Mouse (Mus musculus) forebrain, embryonic 11.5 days (tissue): ENCODE measurements around the gene Prdm11. TPM values are rescaled to one million over a fixed set of nuclear protein-coding genes. Genes with fewer than 3 reads are reported as not detected.
A peak's percentile ranks its signal among the peaks of the same experiment; 100 is the strongest.

Experiments
- ATAC-seq: fragments of 200-750 bp; cut with Nextera tagmentation; replicated peaks from 2 replicates; pipeline ENCODE4 v1.8.0; 2017; ENCODE audit warnings: moderate TSS enrichment; ENCODE audit not compliant: low FRiP score
- DNase-seq: peaks from one replicate; pipeline ENCODE4 v3.0.0-alpha.2; 2017; ENCODE audit warnings: low spot score
- H3K27ac ChIP-seq: fragments of 300-500 bp; sonication (generic); 2 replicates; pipeline ENCODE4 v1.5.1; 2014; ENCODE audit warnings: low read depth, low read length
- H3K27me3 ChIP-seq: fragments of 300-500 bp; sonication (generic); 2 replicates; pipeline ENCODE4 v1.6.1; 2014; ENCODE audit warnings: mild to moderate bottlenecking, low read length, mixed read lengths; ENCODE audit not compliant: control insufficient read depth, insufficient read depth
- H3K36me3 ChIP-seq: fragments of 300-500 bp; sonication (generic); 2 replicates; pipeline ENCODE4 v1.6.1; 2014; ENCODE audit warnings: mild to moderate bottlenecking, low read length, moderate library complexity, mixed read lengths; ENCODE audit not compliant: control insufficient read depth, insufficient read depth
- H3K4me1 ChIP-seq: fragments of 300-500 bp; sonication (generic); replicated peaks from 2 replicates; pipeline ENCODE4 v1.6.1; 2014; ENCODE audit warnings: low read length, mixed read lengths; ENCODE audit not compliant: control insufficient read depth, insufficient read depth
- H3K4me2 ChIP-seq: fragments of 300-500 bp; sonication (generic); 2 replicates; pipeline ENCODE4 v1.6.1; 2014; ENCODE audit warnings: low read depth, mild to moderate bottlenecking, low read length, moderate library complexity, mixed read lengths; ENCODE audit not compliant: severe bottlenecking
- H3K4me3 ChIP-seq: fragments of 300-500 bp; sonication (generic); 2 replicates; pipeline ENCODE4 v1.5.1; 2014; ENCODE audit warnings: low read depth, low read length
- H3K9ac ChIP-seq: fragments of 300-500 bp; sonication (generic); 2 replicates; pipeline ENCODE4 v1.6.1; 2014; ENCODE audit warnings: low read length
- H3K9me3 ChIP-seq: fragments of 300-500 bp; sonication (generic); 2 replicates; pipeline ENCODE4 v1.6.1; 2016; ENCODE audit warnings: low read length, mixed read lengths; ENCODE audit not compliant: control insufficient read depth
- WGBS: fragments of 180-500 bp; shearing (Covaris S2); extraction: QIAGEN DNeasy Blood & Tissue Kit; methylation state at CpG from one replicate; pipeline ENCODE4 v1.1.7; 2014; 5-methylcytosine and 5-hydroxymethylcytosine counted together
- polyA plus RNA-seq: library from polyadenylated mRNA; unstranded; fragments of >200 nt; fragmentation: Nextera tagmentation; extraction: Ambion mirVana; gene quantifications from 2 replicates; pipeline ENCODE4 v1.2.1, GENCODE M21; 2014

Gene Prdm11
- polyA plus RNA-seq, 1 experiment from 2014 or later, result 1.8 TPM

- 83% methylated on average over 7 of the region's 7 CpGs for WGBS
- Histone ChIP-seq H3K4me1 (peaks cover 15% of the 10 kb centered on the region), H3K27ac (no peak overlapping the region), H3K9me3 (no peaks in the 10 kb centered on the region), H3K36me3 (no peaks in the 10 kb centered on the region), H3K9ac (no peak overlapping the region), H3K27me3 (no peaks in the 10 kb centered on the region), H3K4me3 (no peak overlapping the region), H3K4me2 (no peak overlapping the region)
- ATAC-seq (no peak), DNase-seq (no peak)
These were observed 5.1 kb downstream of the Prdm11 start for GRCm38 (mm10) chr2:93040841-93041240.

- Histone ChIP-seq H3K9me3 (no peaks in the 10 kb centered on the region), H3K27me3 (no peaks in the 10 kb centered on the region), H3K4me2 (no peak overlapping the region), H3K4me1 (peaks cover 14% of the 10 kb centered on the region), H3K36me3 (no peaks in the 10 kb centered on the region), H3K27ac (no peak overlapping the region), H3K4me3 (no peak overlapping the region), H3K9ac (no peak overlapping the region)
- WGBS, result 97% methylated on average over 5 of the region's 5 CpGs
- DNase-seq, result no peak
- ATAC-seq, result no peak
These were observed 6.3 kb downstream of the Prdm11 start for GRCm38 (mm10) chr2:93039706-93040105.

- H3K9me3 ChIP-seq, result no peaks in the 10 kb centered on the region
- 90% methylated on average over 3 of the region's 3 CpGs for WGBS
- peaks cover 13% of the 10 kb centered on the region; the same call in 1 of the 2 replicates for H3K4me1 ChIP-seq
These were observed 6.9 kb downstream of the Prdm11 start for GRCm38 (mm10) chr2:93039043-93039442.

GRCm38 (mm10) chr2:93035631-93036030, 10.3 kb downstream of the Prdm11 start:
- Histone ChIP-seq H3K27ac (no peak overlapping the region), H3K4me3 (no peak overlapping the region), H3K4me2 (no peak overlapping the region)

More at GRCm38 (mm10) chr2:93039043-93039442, 6.9 kb downstream of the Prdm11 start:
- H3K4me2 ChIP-seq, result no peak overlapping the region
- no peaks in the 10 kb centered on the region for H3K27me3 ChIP-seq
- no peak for DNase-seq
- no peak overlapping the region for H3K4me3 ChIP-seq
- no peaks in the 10 kb centered on the region for H3K36me3 ChIP-seq
- no peak overlapping the region for H3K9ac ChIP-seq
- ATAC-seq, result no peak
- no peak overlapping the region for H3K27ac ChIP-seq

GRCm38 (mm10) chr2:93032651-93033050, 13.3 kb downstream of the Prdm11 start:
- no peak for DNase-seq
- Histone ChIP-seq H3K9me3 (no peaks in the 10 kb centered on the region), H3K4me2 (no peak overlapping the region), H3K36me3 (no peaks in the 10 kb centered on the region), H3K9ac (no peak overlapping the region), H3K27me3 (no peaks in the 10 kb centered on the region), H3K27ac (no peak overlapping the region), H3K4me3 (no peak overlapping the region), H3K4me1 (peaks cover 10% of the 10 kb centered on the region; the same call in 1 of the 2 replicates)
- ATAC-seq, result no peak
- 84% methylated on average over 11 of the region's 11 CpGs for WGBS

More at GRCm38 (mm10) chr2:93035631-93036030, 10.3 kb downstream of the Prdm11 start:
- WGBS, result 20% methylated on average over 7 of the region's 7 CpGs
- Histone ChIP-seq H3K9ac (no peak overlapping the region), H3K27me3 (no peaks in the 10 kb centered on the region), H3K36me3 (no peaks in the 10 kb centered on the region), H3K9me3 (no peaks in the 10 kb centered on the region), H3K4me1 (peaks cover 8% of the 10 kb centered on the region; the same call in 1 of the 2 replicates)
- ATAC-seq (0 out of 2 replicates have a peak, but pooled peaks have one; percentile 10), DNase-seq (no peak)

- 0 out of 2 replicates have a peak, but pooled peaks have one; percentile 7 for ATAC-seq
- H3K27ac ChIP-seq, result no peak overlapping the region
These were observed 13.9 kb downstream of the Prdm11 start for GRCm38 (mm10) chr2:93032049-93032448.

GRCm38 (mm10) chr2:93031021-93031420, 14.9 kb downstream of the Prdm11 start:
- no peaks in the 10 kb centered on the region for H3K27me3 ChIP-seq
- H3K4me1 ChIP-seq, result peaks cover 10% of the 10 kb centered on the region; the same call in 1 of the 2 replicates
- no peak overlapping the region for H3K4me2 ChIP-seq
- DNase-seq (no peak), ATAC-seq (no peak)
- WGBS, result 69% methylated on average over 9 of the region's 9 CpGs
- no peaks in the 10 kb centered on the region for H3K36me3 ChIP-seq
- no peak overlapping the region for H3K4me3 ChIP-seq
- no peaks in the 10 kb centered on the region for H3K9me3 ChIP-seq
- no peak overlapping the region for H3K27ac ChIP-seq
- H3K9ac ChIP-seq, result no peak overlapping the region

More at GRCm38 (mm10) chr2:93032049-93032448, 13.9 kb downstream of the Prdm11 start:
- no peak overlapping the region for H3K4me2 ChIP-seq
- H3K27me3 ChIP-seq, result no peaks in the 10 kb centered on the region
- no peaks in the 10 kb centered on the region for H3K36me3 ChIP-seq
- no peak for DNase-seq
- H3K9ac ChIP-seq, result no peak overlapping the region
- H3K4me3 ChIP-seq, result no peak overlapping the region
- WGBS, result 64% methylated on average over 8 of the region's 8 CpGs
- peaks cover 10% of the 10 kb centered on the region; the same call in 1 of the 2 replicates for H3K4me1 ChIP-seq
- H3K9me3 ChIP-seq, result no peaks in the 10 kb centered on the region

- no peak overlapping the region for H3K4me3 ChIP-seq
- H3K36me3 ChIP-seq, result no peaks in the 10 kb centered on the region
- H3K4me2 ChIP-seq, result no peak overlapping the region
- ATAC-seq (no peak), DNase-seq (no peak)
- H3K9ac ChIP-seq, result no peak overlapping the region
- no peaks in the 10 kb centered on the region for H3K9me3 ChIP-seq
- H3K4me1 ChIP-seq, result peaks cover 5% of the 10 kb centered on the region; the same call in 1 of the 2 replicates
- 85% methylated on average over 6 of the region's 6 CpGs for whole genome bisulfite sequencing
- H3K27me3 ChIP-seq, result no peaks in the 10 kb centered on the region
- H3K27ac ChIP-seq, result no peak overlapping the region
These were observed 15.9 kb downstream of the Prdm11 start for GRCm38 (mm10) chr2:93030101-93030500.
